Mouse (Mus musculus): ENCODE data around the gene Gse1.
A peak's percentile ranks its signal among the peaks of the same experiment; 100 is the strongest.

Gene Gse1

GRCm38 (mm10) chr8:120532517-120533215 lies 304.4 kb downstream of the Gse1 start:
- DNase-seq (ENCODE audit: low read depth, low spot score), result peak; percentile 93

- DNase-seq (ENCODE audit: low read depth, low spot score), result no peak
These were observed 305.1 kb downstream of the Gse1 start for GRCm38 (mm10) chr8:120533380-120533779.

GRCm38 (mm10) chr8:120534080-120534479 lies 305.8 kb downstream of the Gse1 start:
- DNase-seq (ENCODE audit: low read depth, low spot score), result no peak

- peak; percentile 93 for DNase-seq (ENCODE audit: low read depth, low spot score)
These were observed 306.5 kb downstream of the Gse1 start for GRCm38 (mm10) chr8:120534504-120535368.

- DNase-seq (ENCODE audit: low read depth, low spot score), result peak; percentile 61
These were observed 307.4 kb downstream of the Gse1 start for GRCm38 (mm10) chr8:120535452-120536305.

- peak; percentile 70 for DNase-seq (ENCODE audit: low read depth, low spot score)
These were observed 308.3 kb downstream of the Gse1 start for GRCm38 (mm10) chr8:120536306-120537206.

GRCm38 (mm10) chr8:120537207-120537817 lies 309.1 kb downstream of the Gse1 start:
- peak; percentile 96 for DNase-seq (ENCODE audit: low read depth, low spot score)

- DNase-seq (ENCODE audit: low read depth, low spot score), result peak; percentile 75
These were observed 309.7 kb downstream of the Gse1 start for GRCm38 (mm10) chr8:120537818-120538396.

GRCm38 (mm10) chr8:120538397-120539240 lies 310.4 kb downstream of the Gse1 start:
- DNase-seq (ENCODE audit: low read depth, low spot score), result peak; percentile 82

- no peak for DNase-seq (ENCODE audit: low read depth, low spot score)
These were observed 311.1 kb downstream of the Gse1 start for GRCm38 (mm10) chr8:120539381-120539774.

GRCm38 (mm10) chr8:120539775-120540625 lies 311.7 kb downstream of the Gse1 start:
- DNase-seq (ENCODE audit: low read depth, low spot score), result no peak

GRCm38 (mm10) chr8:120542995-120543394 lies 314.7 kb downstream of the Gse1 start:
- no peak for DNase-seq (ENCODE audit: low read depth, low spot score)

GRCm38 (mm10) chr8:120543416-120544055 lies 315.3 kb downstream of the Gse1 start:
- no peak for DNase-seq (ENCODE audit: low read depth, low spot score)

GRCm38 (mm10) chr8:120544155-120544554 lies 315.9 kb downstream of the Gse1 start:
- no peak for DNase-seq (ENCODE audit: low read depth, low spot score)

- DNase-seq (ENCODE audit: low read depth, low spot score), result no peak
These were observed 319.3 kb downstream of the Gse1 start for GRCm38 (mm10) chr8:120547562-120547961.

- DNase-seq (ENCODE audit: low read depth, low spot score), result no peak
These were observed 320.1 kb downstream of the Gse1 start for GRCm38 (mm10) chr8:120548313-120548761.

- no peak for DNase-seq (ENCODE audit: low read depth, low spot score)
These were observed 321.2 kb downstream of the Gse1 start for GRCm38 (mm10) chr8:120549321-120549921.
